Mouse (Mus musculus): ENCODE data around the gene Pde4d. TPM values are rescaled to one million over a fixed set of nuclear protein-coding genes. Genes with fewer than 3 reads are reported as not detected.

The Pde4d gene
- polyA plus RNA-seq, 1 experiment from 2014 or later = 19.1 TPM

- H3K4me2 ChIP-seq (replicated peaks) = peak overlapping the region; percentile 48
- peak overlapping the region; percentile 4; the same call in 1 of the 2 replicates for H3K27ac ChIP-seq (replicated peaks)
- WGBS = 27% methylated on average over 15 of the region's 15 CpGs
- H3K9ac ChIP-seq = no peak overlapping the region
- H3K4me1 ChIP-seq = peaks cover 9% of the 10 kb centered on the region
- no peaks in the 10 kb centered on the region for H3K27me3 ChIP-seq
- ATAC-seq (ENCODE audit: insufficient number of reproducible peaks, low FRiP score, low TSS enrichment, low read depth) = peak; percentile 84
- H3K9me3 ChIP-seq (replicated peaks) = no peaks in the 10 kb centered on the region
- peak overlapping the region; percentile 18 for H3K4me3 ChIP-seq (replicated peaks)
- no peaks in the 10 kb centered on the region for H3K36me3 ChIP-seq
Observed at GRCm38 (mm10) chr13:109926277-109926920, 1476.7 kb downstream of the Pde4d start.

DNA sequence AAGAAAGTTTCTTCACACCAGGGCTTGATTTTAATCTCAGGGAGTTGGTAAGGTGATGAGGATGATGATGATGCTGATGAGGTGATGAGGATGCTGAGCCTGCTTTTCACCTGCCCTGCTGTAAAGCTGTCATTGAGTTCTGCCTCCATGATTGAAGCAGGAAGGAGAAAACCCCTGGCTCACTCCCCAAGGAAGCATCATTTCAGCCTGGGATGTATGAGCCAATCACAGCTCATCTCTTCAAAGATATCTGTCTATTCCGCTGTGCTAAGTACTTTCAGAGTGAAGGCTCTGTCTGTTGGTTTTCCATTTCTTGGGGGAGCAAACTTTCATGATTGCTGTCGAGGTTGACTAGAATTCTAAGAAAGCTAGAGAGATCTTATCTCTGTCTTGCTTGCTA, 1478.0 kb downstream of the Pde4d start:
- 61% methylated on average over 2 of the region's 2 CpGs for WGBS
- no peak overlapping the region for H3K9ac ChIP-seq
- H3K4me2 ChIP-seq (replicated peaks) = no peak overlapping the region
- no peak for ATAC-seq (ENCODE audit: insufficient number of reproducible peaks, low FRiP score, low TSS enrichment, low read depth)
- peaks cover 9% of the 10 kb centered on the region for H3K4me1 ChIP-seq
- H3K4me3 ChIP-seq (replicated peaks) = no peak overlapping the region
- no peaks in the 10 kb centered on the region for H3K36me3 ChIP-seq
- H3K27ac ChIP-seq (replicated peaks) = no peak overlapping the region
- no peaks in the 10 kb centered on the region for H3K9me3 ChIP-seq (replicated peaks)
- H3K27me3 ChIP-seq = no peaks in the 10 kb centered on the region

- Histone ChIP-seq H3K36me3 (peaks cover 9% of the 10 kb centered on the region), H3K27ac (replicated peaks) (no peak overlapping the region), H3K4me1 (no peaks in the 10 kb centered on the region), H3K27me3 (no peaks in the 10 kb centered on the region), H3K9me3 (replicated peaks) (no peaks in the 10 kb centered on the region), H3K9ac (no peak overlapping the region), H3K4me2 (replicated peaks) (no peak overlapping the region), H3K4me3 (replicated peaks) (no peak overlapping the region)
- 86% methylated on average over 13 of the region's 13 CpGs for WGBS
- ATAC-seq (ENCODE audit: insufficient number of reproducible peaks, low FRiP score, low TSS enrichment, low read depth) = no peak
Observed at GRCm38 (mm10) chr13:109932688-109933087, 1482.9 kb downstream of the Pde4d start.

GRCm38 (mm10) chr13:109933554-109933953, 1483.8 kb downstream of the Pde4d start:
- WGBS = 84% methylated on average over 7 of the region's 7 CpGs
- ATAC-seq (ENCODE audit: insufficient number of reproducible peaks, low FRiP score, low TSS enrichment, low read depth) = no peak
- no peak overlapping the region for H3K4me3 ChIP-seq (replicated peaks)

DNA sequence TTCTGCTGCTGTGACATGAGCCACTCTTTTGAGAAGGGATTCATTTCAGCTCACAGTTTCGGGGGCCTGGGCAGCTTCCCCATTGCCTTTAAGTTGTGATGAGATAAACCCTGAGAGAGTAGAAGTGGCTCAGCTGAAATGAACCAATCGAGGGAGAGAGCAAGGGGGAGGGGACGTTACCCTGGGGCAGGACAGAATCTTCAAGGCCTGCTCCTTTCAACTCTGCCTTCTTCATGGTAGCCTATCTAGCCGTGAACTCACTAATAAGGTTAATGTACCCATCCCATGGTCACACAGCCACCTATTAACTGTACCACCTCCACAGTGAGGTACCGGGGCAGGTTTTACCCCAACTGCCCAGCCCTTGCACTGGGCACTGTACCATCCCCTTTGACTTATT, 1487.1 kb downstream of the Pde4d start:
- Histone ChIP-seq H3K4me3 (replicated peaks) (no peak overlapping the region), H3K36me3 (peaks cover 24% of the 10 kb centered on the region), H3K27ac (replicated peaks) (no peak overlapping the region), H3K4me2 (replicated peaks) (no peak overlapping the region), H3K27me3 (no peaks in the 10 kb centered on the region), H3K9ac (no peak overlapping the region), H3K4me1 (no peaks in the 10 kb centered on the region), H3K9me3 (replicated peaks) (no peaks in the 10 kb centered on the region)
- ATAC-seq (ENCODE audit: insufficient number of reproducible peaks, low FRiP score, low TSS enrichment, low read depth) = no peak
- WGBS = 82% methylated on average over 5 of the region's 5 CpGs

More at GRCm38 (mm10) chr13:109933554-109933953, 1483.8 kb downstream of the Pde4d start:
- Histone ChIP-seq H3K27ac (replicated peaks) (no peak overlapping the region), H3K4me2 (replicated peaks) (no peak overlapping the region), H3K4me1 (no peaks in the 10 kb centered on the region), H3K36me3 (peaks cover 13% of the 10 kb centered on the region), H3K27me3 (no peaks in the 10 kb centered on the region), H3K9me3 (replicated peaks) (no peaks in the 10 kb centered on the region), H3K9ac (no peak overlapping the region)

DNA sequence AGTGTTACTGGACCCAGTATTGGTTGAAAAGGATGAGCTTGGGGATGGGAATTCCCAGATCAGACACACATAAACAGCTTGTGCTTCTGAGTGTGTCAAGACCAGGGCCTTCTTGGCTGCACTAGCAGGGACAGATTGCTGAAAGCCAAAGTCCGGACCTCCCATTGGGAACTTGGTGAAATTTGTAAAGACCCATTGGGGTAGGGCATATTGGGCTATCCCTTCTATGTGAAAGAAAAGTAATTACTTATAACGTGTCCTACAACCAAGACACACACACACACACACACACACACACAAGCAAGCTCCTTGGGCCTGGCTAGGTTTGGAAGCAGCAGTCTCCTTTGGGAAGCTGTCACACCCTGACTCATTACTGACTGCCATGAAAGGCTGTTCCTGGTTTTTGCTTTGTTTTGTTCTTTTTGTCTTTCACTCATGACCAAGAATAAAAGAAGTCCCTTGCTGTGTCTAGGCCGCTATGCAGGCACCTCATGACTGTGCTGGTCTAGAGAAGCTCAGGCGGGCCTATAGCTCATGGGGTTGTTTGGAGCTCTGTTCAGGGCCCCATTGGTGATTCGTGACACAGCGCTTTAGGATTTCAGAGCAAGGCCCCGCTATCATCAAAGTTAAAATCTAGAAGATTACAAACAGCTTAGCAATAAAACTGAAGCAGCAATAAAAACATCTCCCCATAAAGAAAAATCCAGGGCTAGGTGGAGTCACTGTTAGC, 1495.2 kb downstream of the Pde4d start:
- Histone ChIP-seq H3K9me3 (replicated peaks) (no peaks in the 10 kb centered on the region), H3K4me3 (replicated peaks) (no peak overlapping the region), H3K4me2 (replicated peaks) (no peak overlapping the region), H3K4me1 (no peaks in the 10 kb centered on the region), H3K9ac (no peak overlapping the region), H3K36me3 (peaks cover 31% of the 10 kb centered on the region; the same call in 1 of the 2 replicates), H3K27me3 (no peaks in the 10 kb centered on the region), H3K27ac (replicated peaks) (no peak overlapping the region)
- ATAC-seq (ENCODE audit: insufficient number of reproducible peaks, low FRiP score, low TSS enrichment, low read depth) = no peak
- 96% methylated on average over 7 of the region's 7 CpGs for WGBS

- Histone ChIP-seq H3K4me3 (replicated peaks) (no peak overlapping the region), H3K4me2 (replicated peaks) (no peak overlapping the region), H3K36me3 (peaks cover 32% of the 10 kb centered on the region), H3K9ac (no peak overlapping the region), H3K4me1 (no peaks in the 10 kb centered on the region), H3K27me3 (no peaks in the 10 kb centered on the region), H3K27ac (replicated peaks) (no peak overlapping the region), H3K9me3 (replicated peaks) (no peaks in the 10 kb centered on the region)
- 34% methylated on average over 14 of the region's 14 CpGs for WGBS
- ATAC-seq (ENCODE audit: insufficient number of reproducible peaks, low FRiP score, low TSS enrichment, low read depth) = no peak
Observed at GRCm38 (mm10) chr13:109951466-109951865, 1501.7 kb downstream of the Pde4d start.

- Histone ChIP-seq H3K4me1 (no peaks in the 10 kb centered on the region), H3K4me3 (replicated peaks) (no peak overlapping the region), H3K4me2 (replicated peaks) (no peak overlapping the region), H3K27me3 (no peaks in the 10 kb centered on the region), H3K9me3 (replicated peaks) (no peaks in the 10 kb centered on the region), H3K9ac (no peak overlapping the region), H3K36me3 (peaks cover 20% of the 10 kb centered on the region), H3K27ac (replicated peaks) (no peak overlapping the region)
- WGBS = 92% methylated on average over 8 of the region's 8 CpGs
- no peak for ATAC-seq (ENCODE audit: insufficient number of reproducible peaks, low FRiP score, low TSS enrichment, low read depth)
Observed at GRCm38 (mm10) chr13:109954189-109954588, 1504.4 kb downstream of the Pde4d start.

GRCm38 (mm10) chr13:109957953-109958352, 1508.2 kb downstream of the Pde4d start:
- H3K36me3 ChIP-seq = peaks cover 2% of the 10 kb centered on the region
- no peak overlapping the region for H3K4me3 ChIP-seq (replicated peaks)
- H3K4me1 ChIP-seq = no peaks in the 10 kb centered on the region
- no peak overlapping the region for H3K4me2 ChIP-seq (replicated peaks)
- no peaks in the 10 kb centered on the region for H3K27me3 ChIP-seq
- ATAC-seq (ENCODE audit: insufficient number of reproducible peaks, low FRiP score, low TSS enrichment, low read depth) = no peak
- 49% methylated on average over 4 of the region's 4 CpGs for WGBS
- no peak overlapping the region for H3K9ac ChIP-seq
- H3K27ac ChIP-seq (replicated peaks) = no peak overlapping the region
- H3K9me3 ChIP-seq (replicated peaks) = no peaks in the 10 kb centered on the region

- Histone ChIP-seq H3K4me2 (replicated peaks) (no peak overlapping the region), H3K4me3 (replicated peaks) (no peak overlapping the region), H3K27ac (replicated peaks) (no peak overlapping the region), H3K9me3 (replicated peaks) (no peaks in the 10 kb centered on the region), H3K27me3 (no peaks in the 10 kb centered on the region), H3K9ac (no peak overlapping the region), H3K36me3 (no peaks in the 10 kb centered on the region), H3K4me1 (no peaks in the 10 kb centered on the region)
- WGBS = 57% methylated on average over 10 of the region's 10 CpGs
- ATAC-seq (ENCODE audit: insufficient number of reproducible peaks, low FRiP score, low TSS enrichment, low read depth) = peak; percentile 24; the same call in 1 of the 2 replicates
Observed at GRCm38 (mm10) chr13:109982821-109983443, 1533.2 kb downstream of the Pde4d start.

DNA sequence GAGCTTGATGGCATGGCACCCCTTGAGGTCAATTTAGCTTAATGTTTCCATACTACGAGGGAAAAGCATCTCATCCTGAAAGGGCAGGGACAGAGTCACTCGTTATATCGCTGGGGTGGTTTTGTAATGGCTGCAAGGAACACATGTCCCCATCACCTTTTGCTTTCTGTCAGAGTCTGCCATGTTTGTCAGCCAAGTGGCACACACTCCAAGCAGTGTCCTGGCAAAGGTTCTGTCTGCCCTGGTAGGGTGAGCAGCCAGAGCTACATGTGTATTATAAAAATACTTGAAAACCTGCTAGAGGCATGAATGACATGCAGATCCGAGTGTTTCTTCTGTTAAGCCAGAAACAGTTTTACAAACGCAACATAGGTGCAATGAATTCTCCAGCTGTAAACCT, 1535.7 kb downstream of the Pde4d start:
- Histone ChIP-seq H3K27me3 (no peaks in the 10 kb centered on the region), H3K9ac (no peak overlapping the region), H3K27ac (replicated peaks) (no peak overlapping the region), H3K4me3 (replicated peaks) (no peak overlapping the region), H3K36me3 (no peaks in the 10 kb centered on the region), H3K4me1 (no peaks in the 10 kb centered on the region), H3K4me2 (replicated peaks) (no peak overlapping the region), H3K9me3 (replicated peaks) (no peaks in the 10 kb centered on the region)
- WGBS = 78% methylated on average over 5 of the region's 5 CpGs
- no peak for ATAC-seq (ENCODE audit: insufficient number of reproducible peaks, low FRiP score, low TSS enrichment, low read depth)

All from embryonic facial prominence, embryonic 15.5 days (tissue).